Mouse (Mus musculus) adrenal gland, adult 2 months (tissue): ENCODE data around the gene Rnasel. TPM values are rescaled to one million over a fixed set of nuclear protein-coding genes. Genes with fewer than 3 reads are reported as not detected.

Source experiments
- DNase-seq: peaks from one replicate; pipeline ENCODE4 v3.0.0; 2021
- polyA plus RNA-seq: library from polyadenylated mRNA; depleted of rRNA; stranded (reverse); fragments of >200 nt; gene quantifications from 2 replicates; pipeline ENCODE4 v1.2.3, GENCODE M21; 2012; rRNA removed
- total RNA-seq, 2 experiments: library from RNA; stranded (reverse); gene quantifications; 2 replicates each; pipeline ENCODE4 v1.2.3; 2021

Gene Rnasel
- total and polyA plus RNA-seq, 3 experiments: 1.5 to 13.2 (median 9.7) TPM

GRCm38 (mm10) chr1:153769998-153770775 is 21.0 kb downstream of the Rnasel start:
- DNase-seq: no peak

DNA sequence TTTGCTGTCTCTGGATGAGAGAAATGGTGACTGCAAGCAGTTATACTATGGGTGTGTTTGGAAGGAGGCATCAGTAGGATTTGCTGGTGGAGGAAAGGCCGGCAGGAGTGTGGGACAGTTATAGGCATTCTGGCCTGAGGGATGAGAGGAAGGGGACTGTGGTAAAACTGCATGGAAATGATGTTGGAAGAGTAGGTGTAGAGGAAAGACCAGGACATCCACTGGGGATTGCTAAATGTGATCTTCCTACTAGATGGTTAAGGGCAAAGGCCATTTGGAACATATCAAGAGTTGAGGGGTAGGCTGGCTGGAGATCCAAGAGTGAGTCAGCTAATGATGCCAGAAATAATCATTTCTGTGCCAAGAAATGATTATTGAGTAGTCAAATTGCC is 21.5 kb downstream of the Rnasel start:
- no peak for DNase-seq

- DNase-seq: no peak
These were observed 25.9 kb downstream of the Rnasel start for GRCm38 (mm10) chr1:153775174-153775573.

DNA sequence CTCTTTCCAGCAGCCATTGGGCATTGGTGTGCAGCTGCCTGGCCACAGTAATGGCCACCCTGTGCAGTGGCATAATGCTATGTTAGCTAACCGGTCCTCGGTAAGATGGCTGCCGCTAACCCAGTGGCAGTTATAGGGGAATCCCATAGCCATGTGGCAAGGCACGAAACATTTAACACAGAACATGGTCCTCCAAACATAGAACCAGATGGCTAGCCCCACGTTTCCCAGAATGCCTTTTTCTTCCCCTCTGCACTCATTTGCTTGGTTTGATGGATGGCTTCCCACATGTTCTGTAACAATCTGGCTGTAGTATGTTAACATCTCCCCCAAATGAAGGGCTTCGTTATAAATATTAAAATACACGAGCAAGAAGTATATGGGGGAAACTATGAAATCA is 27.0 kb downstream of the Rnasel start:
- DNase-seq: no peak

GRCm38 (mm10) chr1:153778205-153778604 is 29.0 kb downstream of the Rnasel start:
- DNase-seq: no peak

GRCm38 (mm10) chr1:153783339-153783738 is 34.1 kb downstream of the Rnasel start:
- DNase-seq: no peak

GRCm38 (mm10) chr1:153785608-153786007 is 36.4 kb downstream of the Rnasel start:
- no peak for DNase-seq

DNA sequence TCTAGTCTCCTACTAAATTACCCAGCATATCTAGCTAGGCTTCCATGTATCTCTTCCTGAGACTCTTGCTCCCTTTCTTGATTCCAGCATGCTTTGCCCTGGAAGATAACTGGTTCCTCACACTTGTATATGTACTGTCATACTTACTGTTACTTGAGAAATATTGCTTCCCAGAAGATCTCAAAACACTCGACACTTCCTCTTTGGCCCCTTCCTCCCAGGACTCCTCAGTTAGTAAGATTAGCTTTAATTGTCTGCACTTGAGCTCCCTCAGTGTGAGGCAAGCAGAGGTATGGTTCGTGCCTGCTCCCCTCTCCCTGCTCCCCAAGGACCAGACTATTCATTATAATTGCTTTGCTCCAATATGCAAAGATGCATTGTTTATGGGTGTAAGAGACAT is 41.5 kb downstream of the Rnasel start:
- no peak for DNase-seq

DNA sequence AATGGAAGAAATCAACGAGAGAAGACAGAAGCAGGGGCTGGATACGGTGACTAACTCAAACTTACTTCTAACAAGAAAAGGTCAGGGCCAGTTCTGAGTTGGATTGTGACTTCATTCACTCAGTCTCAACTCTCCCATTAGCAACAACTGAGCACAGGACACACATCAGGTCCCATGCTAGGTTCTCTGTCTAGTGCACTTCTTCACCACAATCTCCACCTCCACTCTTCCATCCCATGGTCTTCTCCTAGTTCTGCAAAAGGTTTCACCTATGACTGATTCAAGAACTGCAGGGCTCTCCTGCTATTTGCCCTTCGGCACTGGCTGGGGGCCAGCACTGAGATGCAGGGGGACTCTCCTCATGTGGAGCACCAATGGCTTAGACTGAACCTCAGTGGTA is 45.0 kb downstream of the Rnasel start:
- DNase-seq: peak; percentile 59

- no peak for DNase-seq
These were observed 53.5 kb downstream of the Rnasel start for GRCm38 (mm10) chr1:153802691-153803090.

GRCm38 (mm10) chr1:153803530-153803929 is 54.3 kb downstream of the Rnasel start:
- DNase-seq: no peak

- peak; percentile 73 for DNase-seq
These were observed 58.3 kb downstream of the Rnasel start for GRCm38 (mm10) chr1:153807390-153807993.

Other genes with a start within 250 kb of the Rnasel start
- 1 to 10 TPM; 2.9 to 8.3 TPM for gene Npl, start 199.4 kb upstream of the Rnasel start, total RNA-seq
- 0.15 and 0.16 TPM in 2 replicates for gene Npl, start 199.4 kb upstream of the Rnasel start, polyA plus RNA-seq
- under 1 TPM in 1 of 2 experiments, not detected in 1; 0.10 TPM for gene Rgs8, start 96.4 kb upstream of the Rnasel start, total RNA-seq
- gene Rgs8, start 96.4 kb upstream of the Rnasel start, polyA plus RNA-seq: 0.02 TPM in 2 replicates
- 1 to 10 TPM; 2.1 to 4.5 TPM for gene Rgs16, start 9.1 kb upstream of the Rnasel start, total RNA-seq
- gene Rgs16, start 9.1 kb upstream of the Rnasel start, polyA plus RNA-seq: 0.61 and 0.95 TPM in 2 replicates
- gene Rgsl1, start 94.7 kb downstream of the Rnasel start, total RNA-seq: under 1 TPM in 1 of 2 experiments, not detected in 1; 0.28 TPM
- 0.03 TPM in 1 of 2 replicates, not detected in the other for gene Rgsl1, start 94.7 kb downstream of the Rnasel start, polyA plus RNA-seq
- not detected for gene Teddm1b, start 124.9 kb downstream of the Rnasel start, total RNA-seq
- not detected in 2 replicates for gene Teddm1b, start 124.9 kb downstream of the Rnasel start, polyA plus RNA-seq
- gene Teddm1a, start 142.3 kb downstream of the Rnasel start, total RNA-seq: not detected
- not detected in 2 replicates for gene Teddm1a, start 142.3 kb downstream of the Rnasel start, polyA plus RNA-seq
- 1,000 to 10,000 TPM; 1,004 to 1,607 TPM for gene Glul, start 150.5 kb downstream of the Rnasel start, total RNA-seq
- gene Glul, start 150.5 kb downstream of the Rnasel start, polyA plus RNA-seq: 279 and 350 TPM in 2 replicates
- under 1 TPM; 0.29 to 0.52 TPM for gene Teddm2, start 150.8 kb downstream of the Rnasel start, total RNA-seq
- 0.19 and 0.24 TPM in 2 replicates for gene Teddm2, start 150.8 kb downstream of the Rnasel start, polyA plus RNA-seq